Mouse (Mus musculus) liver, embryonic 14.5 days (tissue): ENCODE data around the gene Mtg1. TPM values are rescaled to one million over a fixed set of nuclear protein-coding genes. Genes with fewer than 3 reads are reported as not detected.

Experiments used
- ATAC-seq: fragments of 200-750 bp; cut with Nextera tagmentation; 2 replicates; pipeline ENCODE4 v1.8.0; 2017; ENCODE audit warnings: moderate number of reproducible peaks, mild to moderate bottlenecking, moderate library complexity; ENCODE audit not compliant: insufficient read depth
- DNase-seq, 3 experiments: peaks; one replicate each; pipeline ENCODE4 v3.0.0-alpha.2; 2012 to 2013; ENCODE audit warnings: low read depth in 3 of 3, low spot score in 3 of 3
- H3K27ac ChIP-seq: fragments of 300-500 bp; sonication (generic); 2 replicates; pipeline ENCODE4 v1.5.1; 2014; ENCODE audit warnings: moderate library complexity, mild to moderate bottlenecking, control low read depth, inconsistent platforms
- H3K27me3 ChIP-seq: fragments of 300-500 bp; sonication (generic); 2 replicates; pipeline ENCODE4 v1.6.1; 2014; ENCODE audit warnings: mild to moderate bottlenecking, low read length, moderate library complexity; ENCODE audit not compliant: control insufficient read depth, insufficient read depth
- H3K36me3 ChIP-seq: fragments of 300-500 bp; sonication (generic); replicated peaks from 2 replicates; pipeline ENCODE4 v1.6.1; 2014; ENCODE audit warnings: low read depth; ENCODE audit not compliant: control insufficient read depth, insufficient read depth
- H3K4me1 ChIP-seq, 2 experiments: fragments of 200-500 bp in 1 of 2; fragments of 300-500 bp in 1 of 2; sonication (generic) in 1 of 2; replicated peaks; 2 replicates each; pipeline ENCODE4 v1.6.1; 2012 to 2014; ENCODE audit warnings: antibody characterized with exemption in 1 of 2, inconsistent platforms in 1 of 2, low read length in 1 of 2; ENCODE audit not compliant: control insufficient read depth in 2 of 2, insufficient read depth in 2 of 2
- H3K4me2 ChIP-seq: fragments of 300-500 bp; sonication (generic); 2 replicates; pipeline ENCODE4 v1.6.1; 2014; ENCODE audit warnings: low read depth, mild to moderate bottlenecking, control low read depth, moderate library complexity
- H3K4me3 ChIP-seq, 2 experiments: fragments of 200-500 bp in 1 of 2; fragments of 300-500 bp in 1 of 2; sonication (generic) in 1 of 2; 2 replicates each; pipeline ENCODE4 v1.5.1; 2012 to 2014; ENCODE audit warnings: low read depth in 2 of 2, low read length in 2 of 2, mild to moderate bottlenecking in 2 of 2, control low read depth in 1 of 2, inconsistent platforms in 1 of 2, moderate library complexity in 1 of 2; ENCODE audit not compliant: insufficient read depth in 1 of 2
- H3K9ac ChIP-seq: fragments of 300-500 bp; sonication (generic); replicated peaks from 2 replicates; pipeline ENCODE4 v1.6.1; 2014; ENCODE audit warnings: mild to moderate bottlenecking, control low read depth, moderate library complexity
- H3K9me3 ChIP-seq: fragments of 300-500 bp; sonication (generic); 2 replicates; pipeline ENCODE4 v1.6.1; 2016; ENCODE audit warnings: low read length, mixed read lengths; ENCODE audit not compliant: control insufficient read depth
- CTCF ChIP-seq: IDR thresholded peaks from 2 replicates; pipeline ENCODE4 v1.5.1; 2016; ENCODE audit warnings: antibody characterized with exemption, low read depth, control low read depth
- EP300 ChIP-seq: IDR thresholded peaks from 2 replicates; pipeline ENCODE4 v1.6.1; 2016; ENCODE audit warnings: antibody characterized with exemption, low read depth
- WGBS: fragments of 180-500 bp; shearing (Covaris S2); extraction: QIAGEN DNeasy Blood & Tissue Kit; methylation state at CpG from one replicate; pipeline ENCODE4 v1.1.7; 2014; ENCODE audit not compliant: insufficient replicate concordance; 5-methylcytosine and 5-hydroxymethylcytosine counted together
- polyA plus RNA-seq, 2 experiments: library from polyadenylated mRNA; depleted of rRNA in 1 of 2; stranded (reverse) in 1 of 2; unstranded in 1 of 2; fragments of >200 nt; fragmentation: Nextera tagmentation in 1 of 2; extraction: Ambion mirVana in 1 of 2; gene quantifications; 2 replicates each; pipeline versions ENCODE4 v1.2.1 to v1.2.3; 2012 to 2014

The Mtg1 gene
- 10.1 and 14.6 TPM in 2 replicates for polyA plus RNA-seq (2012; rRNA removed)
- 17.3 and 18.5 TPM in 2 replicates for polyA plus RNA-seq (2014; fragmentation: Nextera tagmentation; extraction: Ambion mirVana)

GRCm38 (mm10) chr7:140137135-140138020, at the start of gene Mtg1:
Gene Mtg1, plus strand, starts transcription at chr7:140137564.
- DNase-seq = peak; percentile 80 to 84 (median 81)
- no peaks in the 10 kb centered on the region for H3K36me3 ChIP-seq
- H3K27ac ChIP-seq = peak within 1 kb of the TSS; percentile 44
- peak within 1 kb of the TSS; percentile 77 for H3K9ac ChIP-seq
- peak within 1 kb of the TSS; percentile 69 to 84 for H3K4me3 ChIP-seq
- no peaks in the 10 kb centered on the region for H3K27me3 ChIP-seq
- peak; percentile 97 for ATAC-seq
- peak within 1 kb of the TSS; percentile 81 for H3K4me2 ChIP-seq
- peaks cover 0 to 6% of the 10 kb centered on the region in 2 experiments; a peak in 2 of 4 replicates for H3K4me1 ChIP-seq
- WGBS = 2% methylated on average over 39 of the region's 39 CpGs
- no peaks in the 10 kb centered on the region for H3K9me3 ChIP-seq
- TF ChIP-seq CTCF (peak; percentile 28; the same call in 1 of the 2 replicates), EP300 (no peak)

- H3K9ac ChIP-seq = no peak overlapping the region
- no peak for TF ChIP-seq EP300
- TF ChIP-seq CTCF = no peak
- H3K4me3 ChIP-seq = no peak overlapping the region
- H3K4me1 ChIP-seq = no peaks in the 10 kb centered on the region
- ATAC-seq (no peak), DNase-seq (no peak)
- no peaks in the 10 kb centered on the region for H3K9me3 ChIP-seq
- WGBS = 65% methylated on average over 10 of the region's 10 CpGs
- H3K36me3 ChIP-seq = no peaks in the 10 kb centered on the region
- no peak overlapping the region for H3K27ac ChIP-seq
- H3K27me3 ChIP-seq = no peaks in the 10 kb centered on the region; the same call in 1 of the 2 replicates
- no peak overlapping the region for H3K4me2 ChIP-seq
Observed at GRCm38 (mm10) chr7:140090601-140091000, 46.8 kb upstream of the Mtg1 start.

- Histone ChIP-seq H3K9ac (no peak within 1 kb of the TSS), H3K27me3 (no peaks in the 10 kb centered on the region; the same call in 1 of the 2 replicates), H3K4me2 (no peak within 1 kb of the TSS), H3K9me3 (no peaks in the 10 kb centered on the region), H3K4me3 (no peak within 1 kb of the TSS), H3K36me3 (no peaks in the 10 kb centered on the region), H3K4me1 (no peaks in the 10 kb centered on the region), H3K27ac (no peak within 1 kb of the TSS)
- TF ChIP-seq CTCF = no peak
- no peak for TF ChIP-seq EP300
- ATAC-seq (no peak), DNase-seq (no peak)
- WGBS = 51% methylated on average over 5 of the region's 5 CpGs
Observed at GRCm38 (mm10) chr7:140092924-140093528, 44.3 kb upstream of the Mtg1 start, which contains the start of gene Prap1. Gene Prap1, plus strand, starts transcription at chr7:140093395.

GRCm38 (mm10) chr7:140094954-140095353, 42.4 kb upstream of the Mtg1 start:
- Histone ChIP-seq H3K9me3 (no peaks in the 10 kb centered on the region), H3K4me3 (no peak overlapping the region), H3K4me2 (no peak overlapping the region), H3K9ac (no peak overlapping the region), H3K27ac (no peak overlapping the region), H3K4me1 (no peaks in the 10 kb centered on the region), H3K36me3 (no peaks in the 10 kb centered on the region), H3K27me3 (no peaks in the 10 kb centered on the region)
- DNase-seq = no peak
- TF ChIP-seq CTCF = no peak
- TF ChIP-seq EP300 = no peak
- WGBS = 56% methylated on average over 5 of the region's 5 CpGs
- ATAC-seq = no peak

- ATAC-seq (no peak), DNase-seq (no peak)
- Histone ChIP-seq H3K9me3 (no peaks in the 10 kb centered on the region), H3K27me3 (no peaks in the 10 kb centered on the region), H3K4me2 (no peak overlapping the region), H3K27ac (no peak overlapping the region), H3K4me1 (no peaks in the 10 kb centered on the region), H3K36me3 (no peaks in the 10 kb centered on the region), H3K9ac (no peak overlapping the region), H3K4me3 (no peak overlapping the region)
- TF ChIP-seq EP300 (no peak), CTCF (no peak)
- WGBS = 41% methylated on average over 1 of the region's 1 CpGs
Observed at GRCm38 (mm10) chr7:140095556-140095955, 41.8 kb upstream of the Mtg1 start.
